Mouse (Mus musculus) ES-E14 (cell line): Measurements from ENCODE around the gene Hist1h2bj. TPM values are rescaled to one million over a fixed set of nuclear protein-coding genes. Genes with fewer than 3 reads are reported as not detected.

Experiments
- DNase-seq: peaks from one replicate; pipeline ENCODE4 v3.0.0-alpha.2; 2013; ENCODE audit warnings: low read depth, low spot score
- H3K27ac ChIP-seq: 2 replicates; pipeline ENCODE4 v1.5.1; 2012; ENCODE audit warnings: low read depth, mild to moderate bottlenecking, low read length, moderate library complexity, mixed read lengths; ENCODE audit not compliant: poor library complexity, insufficient read depth, severe bottlenecking
- H3K36me3 ChIP-seq: 2 replicates; pipeline ENCODE4 v1.6.1; 2012; ENCODE audit warnings: mild to moderate bottlenecking, low read length, moderate library complexity, mixed read lengths; ENCODE audit not compliant: control insufficient read depth, poor library complexity, insufficient read depth, severe bottlenecking
- H3K4me1 ChIP-seq, 2 experiments: fragments of 150-350 bp in 1 of 2; sonication (generic) in 1 of 2; 2 replicates each; pipeline ENCODE4 v1.6.1; 2012; ENCODE audit warnings: low read length in 2 of 2, mild to moderate bottlenecking in 1 of 2, mixed read lengths in 1 of 2; ENCODE audit not compliant: control insufficient read depth in 2 of 2, insufficient read depth in 2 of 2, poor library complexity in 1 of 2
- H3K4me3 ChIP-seq, 2 experiments: fragments of 150-350 bp in 1 of 2; sonication (generic) in 1 of 2; 2 replicates each; pipeline ENCODE4 v1.5.1; 2012; ENCODE audit warnings: low read length in 2 of 2, low read depth in 1 of 2, mild to moderate bottlenecking in 1 of 2, mixed read lengths in 1 of 2; ENCODE audit not compliant: insufficient read depth in 1 of 2, poor library complexity in 1 of 2, severe bottlenecking in 1 of 2
- H3K9ac ChIP-seq: 2 replicates; pipeline ENCODE4 v1.6.1; 2012; ENCODE audit warnings: low read depth, mild to moderate bottlenecking, low read length, mixed read lengths; ENCODE audit not compliant: poor library complexity, insufficient read depth, severe bottlenecking
- H3K9me3 ChIP-seq: fragments of 150-350 bp; sonication (generic); 2 replicates; pipeline ENCODE4 v1.6.1; 2012; ENCODE audit warnings: low read depth, mild to moderate bottlenecking, low read length; ENCODE audit not compliant: control insufficient read depth, insufficient read depth
- CHD2 ChIP-seq: IDR thresholded peaks from 2 replicates; pipeline ENCODE4 v1.6.1; 2014; ENCODE audit warnings: mild to moderate bottlenecking, low read depth, low read length, inconsistent platforms
- HCFC1 ChIP-seq: IDR thresholded peaks from 2 replicates; pipeline ENCODE4 v1.6.1; 2012; ENCODE audit warnings: low read length, inconsistent platforms, borderline replicate concordance; ENCODE audit not compliant: insufficient read depth
- MAFK ChIP-seq: IDR thresholded peaks from 2 replicates; pipeline ENCODE4 v1.6.1; 2014; ENCODE audit warnings: mild to moderate bottlenecking, low read depth, low read length, inconsistent platforms; ENCODE audit not compliant: insufficient read depth
- ZC3H11A ChIP-seq: IDR thresholded peaks from 2 replicates; pipeline ENCODE4 v1.6.1; 2012; ENCODE audit warnings: low read depth, mild to moderate bottlenecking, inconsistent platforms, low read length, borderline replicate concordance
- ZNF384 ChIP-seq: IDR thresholded peaks from 2 replicates; pipeline ENCODE4 v1.6.1; 2012; ENCODE audit warnings: low read depth, low read length, inconsistent platforms
- in situ Hi-C, 2 experiments: fragments of 600-800 bp; cut with MboI; formaldehyde crosslinking; loops; one replicate each; pipeline ENCODE4 v1.15.1; 2025; ENCODE audit warnings: low sequenced_read_pairs in 2 of 2, inconsistent platforms in 1 of 2; ENCODE audit not compliant: unreplicated experiment in 2 of 2
- total RNA-seq: library from RNA; depleted of rRNA; stranded (reverse); fragments of 300-350 nt; gene quantifications from 2 replicates; pipeline ENCODE4 v1.2.3, GENCODE M21; 2012

The Hist1h2bj gene
- total RNA-seq, 1 experiment, result 1,735 TPM

DNA sequence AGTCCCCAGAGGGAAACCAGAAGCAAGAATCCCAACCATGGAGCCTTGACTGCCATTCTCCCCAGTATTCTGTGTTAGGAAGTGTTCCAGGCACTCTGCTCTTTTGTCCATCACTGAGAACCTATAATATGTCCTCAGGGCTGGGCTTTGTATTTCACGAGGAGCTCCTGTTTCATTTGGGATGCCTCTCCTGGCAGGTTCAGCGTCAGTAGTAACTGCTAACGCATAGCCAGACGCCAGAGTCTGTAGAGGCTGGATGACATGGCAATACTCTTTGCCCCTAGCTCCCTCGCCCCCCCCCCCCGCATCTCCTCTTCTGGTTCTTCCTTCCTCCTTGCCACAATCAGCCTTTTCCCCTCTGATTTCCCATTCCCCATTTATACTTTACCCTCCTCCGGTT, 33.4 kb upstream of the Hist1h2bj start, which contains the start of gene Prss16:
Prss16 (minus strand) TSS at position 101 of the 400 bp plus-strand sequence.
- Histone ChIP-seq H3K4me3 (no peak within 1 kb of the TSS), H3K4me1 (peaks cover 0 to 4% of the 10 kb centered on the region in 2 experiments; a peak in 1 of 4 replicates), H3K9me3 (no peaks in the 10 kb centered on the region), H3K36me3 (no peaks in the 10 kb centered on the region), H3K9ac (no peak within 1 kb of the TSS), H3K27ac (no peak within 1 kb of the TSS)
- TF ChIP-seq ZNF384 (no peak), CHD2 (no peak), HCFC1 (no peak), ZC3H11A (no peak), MAFK (no peak)
- no peak for DNase-seq
- in situ Hi-C loops, result loop anchor here in 1 of 2 experiments (5.0 to 25.0 kb wide), 2 partner anchors 37 to 747 kb away; no protein-coding TSS in a partner anchor

DNA sequence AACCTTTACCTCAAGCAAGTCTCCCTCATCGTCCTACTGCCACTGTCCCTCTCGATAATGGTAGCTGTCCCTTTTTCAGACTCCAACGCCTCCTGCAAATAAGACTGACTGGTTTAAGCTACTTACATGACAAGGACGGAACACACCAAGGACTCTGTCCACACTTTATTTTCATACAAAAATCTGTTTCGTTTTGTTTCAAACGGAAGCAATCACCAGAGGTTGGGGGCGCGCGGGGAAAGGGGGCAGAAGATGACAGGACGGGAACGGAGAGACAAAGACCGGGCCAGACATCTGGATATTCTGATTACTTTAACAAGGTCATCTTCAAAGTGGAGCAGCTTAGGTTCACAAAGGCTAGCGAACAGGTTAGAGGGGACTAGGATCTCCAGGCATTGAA, 29.3 kb upstream of the Hist1h2bj start:
- H3K27ac ChIP-seq, result no peak overlapping the region
- H3K36me3 ChIP-seq, result no peaks in the 10 kb centered on the region
- TF ChIP-seq CHD2, result no peak
- TF ChIP-seq MAFK, result no peak
- no peak for TF ChIP-seq HCFC1
- no peak for TF ChIP-seq ZNF384
- H3K9me3 ChIP-seq, result no peaks in the 10 kb centered on the region
- DNase-seq, result no peak
- peaks cover 0 to 4% of the 10 kb centered on the region in 2 experiments; a peak in 1 of 4 replicates for H3K4me1 ChIP-seq
- in situ Hi-C loops, result loop anchor here in 1 of 2 experiments (25.0 kb wide), 1 partner anchor 751 kb away; no protein-coding TSS in a partner anchor
- H3K4me3 ChIP-seq, result no peak overlapping the region
- H3K9ac ChIP-seq, result no peak overlapping the region

DNA sequence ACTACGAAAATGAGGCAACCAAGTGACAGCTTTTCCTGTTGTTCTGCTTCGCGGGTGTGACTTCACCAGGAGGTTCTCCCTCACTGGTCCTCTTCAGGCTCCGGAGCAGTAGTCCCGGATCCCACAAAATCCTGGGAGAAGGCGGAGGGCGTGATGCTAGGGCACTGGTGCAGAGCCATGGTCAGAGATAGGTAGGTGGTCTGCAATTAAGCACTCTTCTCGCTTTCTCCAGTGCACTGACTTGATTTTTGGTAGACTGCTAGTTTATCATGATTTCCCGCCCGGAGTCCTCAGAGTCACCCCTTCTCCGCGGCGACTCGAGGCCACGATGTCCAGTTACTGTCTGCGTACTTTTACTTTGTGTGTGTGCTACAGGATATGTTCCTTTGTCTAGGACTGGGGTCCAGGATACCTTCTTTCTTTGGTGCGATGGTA, 28.6 kb upstream of the Hist1h2bj start:
- Histone ChIP-seq H3K36me3 (no peaks in the 10 kb centered on the region), H3K4me1 (peaks cover 0 to 4% of the 10 kb centered on the region in 2 experiments; a peak in 1 of 4 replicates), H3K4me3 (no peak overlapping the region), H3K9ac (no peak overlapping the region), H3K27ac (no peak overlapping the region), H3K9me3 (no peaks in the 10 kb centered on the region)
- DNase-seq, result no peak
- no peak for TF ChIP-seq CHD2
- TF ChIP-seq ZNF384, result no peak
- TF ChIP-seq MAFK, result no peak
- no peak for TF ChIP-seq HCFC1
- no peak for TF ChIP-seq ZC3H11A
- in situ Hi-C loops, result loop anchor here in 1 of 2 experiments (25.0 kb wide), 1 partner anchor 752 kb away; no protein-coding TSS in a partner anchor

DNA sequence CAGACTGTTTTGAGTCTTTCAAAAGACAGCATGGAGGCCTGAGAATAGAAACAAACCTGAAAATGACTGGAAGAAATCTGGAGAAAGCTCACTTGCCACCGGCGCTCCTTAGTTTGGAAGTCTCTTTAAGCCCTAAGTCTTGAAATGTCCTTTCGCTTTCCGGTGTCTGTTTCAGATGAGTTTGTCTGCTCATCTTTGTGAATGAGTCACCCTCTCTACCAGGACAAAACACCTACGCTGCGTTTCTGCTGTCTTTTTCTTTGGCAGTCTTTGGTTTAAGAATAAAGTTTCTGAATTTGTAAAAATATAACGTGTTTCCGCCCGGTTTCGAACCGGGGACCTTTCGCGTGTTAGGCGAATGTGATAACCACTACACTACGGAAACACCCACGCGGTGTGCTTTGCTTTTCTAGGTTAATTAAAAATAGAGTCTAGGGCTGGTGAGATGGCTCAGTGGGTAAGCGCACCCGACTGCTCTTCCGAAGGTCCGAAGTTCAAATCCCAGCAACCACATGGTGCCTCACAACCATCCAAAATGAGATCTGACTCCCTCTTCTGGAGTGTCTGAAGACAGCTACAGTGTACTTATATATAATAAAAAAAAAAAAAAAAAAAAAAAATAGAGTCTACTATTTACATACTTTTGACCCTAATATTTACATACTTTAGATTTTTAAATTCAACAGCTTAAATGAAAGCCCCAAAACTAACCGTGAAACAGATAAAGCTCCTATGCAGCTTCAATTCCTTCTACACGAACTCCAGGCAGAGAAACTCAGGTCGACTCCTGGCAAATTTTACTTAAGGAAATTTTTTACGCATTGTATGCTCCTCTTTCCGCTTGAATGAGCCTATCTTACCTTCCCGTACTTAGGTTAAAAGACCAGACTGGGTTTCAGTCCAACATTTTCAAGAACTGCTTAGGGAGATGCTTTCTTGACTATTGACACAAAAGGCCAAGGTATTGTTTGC, 27.2 kb upstream of the Hist1h2bj start:
- Histone ChIP-seq H3K27ac (no peak overlapping the region), H3K4me3 (peak overlapping the region; percentile 3 to 11; a peak in 3 of 4 replicates)

More for the DNA sequence above, 27.2 kb upstream of the Hist1h2bj start:
- TF ChIP-seq ZC3H11A, result no peak
- peak; percentile 89 for TF ChIP-seq MAFK
- TF ChIP-seq HCFC1, result no peak
- peak; percentile 95 for TF ChIP-seq ZNF384
- TF ChIP-seq CHD2, result no peak
- Histone ChIP-seq H3K9me3 (no peaks in the 10 kb centered on the region), H3K36me3 (no peaks in the 10 kb centered on the region), H3K4me1 (peaks cover 0 to 4% of the 10 kb centered on the region in 2 experiments; a peak in 1 of 4 replicates), H3K9ac (no peak overlapping the region)
- in situ Hi-C loops, result loop anchor here in 1 of 2 experiments (25.0 kb wide), 1 partner anchor 753 kb away; no protein-coding TSS in a partner anchor
- no peak for DNase-seq
